Mouse (Mus musculus): ENCODE measurements around the gene Enho. TPM values are rescaled to one million over a fixed set of nuclear protein-coding genes. Genes with fewer than 3 reads are reported as not detected.

The Enho gene
- polyA plus RNA-seq, 1 experiment from 2014 or later: 73.9 TPM

GRCm38 (mm10) chr4:41681176-41681575 lies 41.1 kb upstream of the Enho start:
- Histone ChIP-seq H3K36me3 (ENCODE audit: control insufficient read depth, insufficient read depth, low read length) (0 out of 2 replicates have a peak, but pooled peaks cover 7% of the 10 kb centered on the region), H3K4me1 (ENCODE audit: control insufficient read depth, insufficient read depth, low read length) (peaks cover 59% of the 10 kb centered on the region), H3K27ac (ENCODE audit: low read depth, low read length) (peak overlapping the region; percentile 52; the same call in 1 of the 2 replicates), H3K4me3 (ENCODE audit: low read depth, low read length) (no peak overlapping the region), H3K9me3 (replicated peaks; ENCODE audit: control insufficient read depth, low read length) (no peaks in the 10 kb centered on the region), H3K9ac (ENCODE audit: low read length) (no peak overlapping the region), H3K4me2 (ENCODE audit: low read length) (no peak overlapping the region), H3K27me3 (replicated peaks; ENCODE audit: control insufficient read depth, insufficient read depth, low read length) (no peaks in the 10 kb centered on the region)
- 46% methylated on average over 4 of the region's 4 CpGs for WGBS
- DNase-seq (ENCODE audit: low spot score) (peak; percentile 71), ATAC-seq (no peak)

- no peaks in the 10 kb centered on the region for H3K27me3 ChIP-seq (replicated peaks; ENCODE audit: control insufficient read depth, insufficient read depth, low read length)
- H3K9me3 ChIP-seq (replicated peaks; ENCODE audit: control insufficient read depth, low read length): no peaks in the 10 kb centered on the region
- H3K4me1 ChIP-seq (ENCODE audit: control insufficient read depth, insufficient read depth, low read length): peaks cover 68% of the 10 kb centered on the region
- no peak overlapping the region for H3K4me2 ChIP-seq (ENCODE audit: low read length)
- WGBS: 33% methylated on average over 1 of the region's 2 CpGs
- peaks cover 11% of the 10 kb centered on the region; the same call in 1 of the 2 replicates for H3K36me3 ChIP-seq (ENCODE audit: control insufficient read depth, insufficient read depth, low read length)
- no peak overlapping the region for H3K4me3 ChIP-seq (ENCODE audit: low read depth, low read length)
- no peak for ATAC-seq
- no peak for DNase-seq (ENCODE audit: low spot score)
- H3K9ac ChIP-seq (ENCODE audit: low read length): 0 out of 2 replicates have a peak overlapping the region, but pooled peaks have one; percentile 1
- peak overlapping the region; percentile 39; the same call in 1 of the 2 replicates for H3K27ac ChIP-seq (ENCODE audit: low read depth, low read length)
Measured at GRCm38 (mm10) chr4:41679291-41679690, 39.2 kb upstream of the Enho start.

GRCm38 (mm10) chr4:41678863-41679262 lies 38.7 kb upstream of the Enho start:
- ATAC-seq: no peak
- H3K27ac ChIP-seq (ENCODE audit: low read depth, low read length): peak overlapping the region; percentile 39; the same call in 1 of the 2 replicates
- WGBS: 72% methylated on average over 6 of the region's 6 CpGs

GRCm38 (mm10) chr4:41677006-41677629 lies 37.0 kb upstream of the Enho start:
- Histone ChIP-seq H3K36me3 (ENCODE audit: control insufficient read depth, insufficient read depth, low read length) (peaks cover 11% of the 10 kb centered on the region; the same call in 1 of the 2 replicates), H3K4me1 (ENCODE audit: control insufficient read depth, insufficient read depth, low read length) (peaks cover 73% of the 10 kb centered on the region), H3K9me3 (replicated peaks; ENCODE audit: control insufficient read depth, low read length) (no peaks in the 10 kb centered on the region), H3K9ac (ENCODE audit: low read length) (peak overlapping the region; percentile 47), H3K4me3 (ENCODE audit: low read depth, low read length) (no peak overlapping the region), H3K4me2 (ENCODE audit: low read length) (peak overlapping the region; percentile 14; the same call in 1 of the 2 replicates), H3K27me3 (replicated peaks; ENCODE audit: control insufficient read depth, insufficient read depth, low read length) (no peaks in the 10 kb centered on the region), H3K27ac (ENCODE audit: low read depth, low read length) (peak overlapping the region; percentile 70; the same call in 1 of the 2 replicates)
- 30% methylated on average over 13 of the region's 13 CpGs for WGBS
- DNase-seq (ENCODE audit: low spot score) (peak; percentile 85), ATAC-seq (peak; percentile 63)

More at GRCm38 (mm10) chr4:41678863-41679262, 38.7 kb upstream of the Enho start:
- Histone ChIP-seq H3K4me3 (ENCODE audit: low read depth, low read length) (no peak overlapping the region), H3K36me3 (ENCODE audit: control insufficient read depth, insufficient read depth, low read length) (peaks cover 11% of the 10 kb centered on the region; the same call in 1 of the 2 replicates), H3K4me2 (ENCODE audit: low read length) (no peak overlapping the region), H3K9me3 (replicated peaks; ENCODE audit: control insufficient read depth, low read length) (no peaks in the 10 kb centered on the region), H3K4me1 (ENCODE audit: control insufficient read depth, insufficient read depth, low read length) (peaks cover 68% of the 10 kb centered on the region), H3K9ac (ENCODE audit: low read length) (0 out of 2 replicates have a peak overlapping the region, but pooled peaks have one; percentile 1), H3K27me3 (replicated peaks; ENCODE audit: control insufficient read depth, insufficient read depth, low read length) (no peaks in the 10 kb centered on the region)
- DNase-seq (ENCODE audit: low spot score): no peak

- H3K4me3 ChIP-seq (ENCODE audit: low read depth, low read length): no peak overlapping the region
- H3K4me2 ChIP-seq (ENCODE audit: low read length): peak overlapping the region; percentile 14; the same call in 1 of the 2 replicates
- peaks cover 11% of the 10 kb centered on the region; the same call in 1 of the 2 replicates for H3K36me3 ChIP-seq (ENCODE audit: control insufficient read depth, insufficient read depth, low read length)
- no peaks in the 10 kb centered on the region for H3K27me3 ChIP-seq (replicated peaks; ENCODE audit: control insufficient read depth, insufficient read depth, low read length)
- no peak for ATAC-seq
- 38% methylated on average over 17 of the region's 17 CpGs for WGBS
- no peaks in the 10 kb centered on the region for H3K9me3 ChIP-seq (replicated peaks; ENCODE audit: control insufficient read depth, low read length)
- H3K9ac ChIP-seq (ENCODE audit: low read length): peak overlapping the region; percentile 22
- peak; percentile 68 for DNase-seq (ENCODE audit: low spot score)
- peak overlapping the region; percentile 70; the same call in 1 of the 2 replicates for H3K27ac ChIP-seq (ENCODE audit: low read depth, low read length)
- peaks cover 76% of the 10 kb centered on the region for H3K4me1 ChIP-seq (ENCODE audit: control insufficient read depth, insufficient read depth, low read length)
Measured at GRCm38 (mm10) chr4:41676248-41677005, 36.3 kb upstream of the Enho start.

- no peak overlapping the region for H3K27ac ChIP-seq (ENCODE audit: low read depth, low read length)
- no peaks in the 10 kb centered on the region for H3K9me3 ChIP-seq (replicated peaks; ENCODE audit: control insufficient read depth, low read length)
- H3K9ac ChIP-seq (ENCODE audit: low read length): peak overlapping the region; percentile 41; the same call in 1 of the 2 replicates
- H3K36me3 ChIP-seq (ENCODE audit: control insufficient read depth, insufficient read depth, low read length): peaks cover 26% of the 10 kb centered on the region
- DNase-seq (ENCODE audit: low spot score): no peak
- 32% methylated on average over 19 of the region's 19 CpGs for WGBS
- no peaks in the 10 kb centered on the region for H3K27me3 ChIP-seq (replicated peaks; ENCODE audit: control insufficient read depth, insufficient read depth, low read length)
- peaks cover 60% of the 10 kb centered on the region for H3K4me1 ChIP-seq (ENCODE audit: control insufficient read depth, insufficient read depth, low read length)
- H3K4me3 ChIP-seq (ENCODE audit: low read depth, low read length): no peak overlapping the region
- no peak for ATAC-seq
- no peak overlapping the region; the same call in 1 of the 2 replicates for H3K4me2 ChIP-seq (ENCODE audit: low read length)
Measured at GRCm38 (mm10) chr4:41673186-41673585, 33.1 kb upstream of the Enho start.

- DNase-seq (ENCODE audit: low spot score) (peak; percentile 51), ATAC-seq (no peak)
- H3K4me3 ChIP-seq (ENCODE audit: low read depth, low read length): no peak overlapping the region
Measured at GRCm38 (mm10) chr4:41672522-41672963, 32.4 kb upstream of the Enho start.

GRCm38 (mm10) chr4:41671963-41672480 lies 31.9 kb upstream of the Enho start:
- H3K4me3 ChIP-seq (ENCODE audit: low read depth, low read length): no peak overlapping the region
- peaks cover 49% of the 10 kb centered on the region for H3K4me1 ChIP-seq (ENCODE audit: control insufficient read depth, insufficient read depth, low read length)
- WGBS: 1% methylated on average over 7 of the region's 8 CpGs
- H3K9me3 ChIP-seq (replicated peaks; ENCODE audit: control insufficient read depth, low read length): no peaks in the 10 kb centered on the region
- DNase-seq (ENCODE audit: low spot score): peak; percentile 94
- H3K9ac ChIP-seq (ENCODE audit: low read length): peak overlapping the region; percentile 41
- ATAC-seq: peak; percentile 78
- no peaks in the 10 kb centered on the region for H3K27me3 ChIP-seq (replicated peaks; ENCODE audit: control insufficient read depth, insufficient read depth, low read length)
- peaks cover 36% of the 10 kb centered on the region for H3K36me3 ChIP-seq (ENCODE audit: control insufficient read depth, insufficient read depth, low read length)
- H3K27ac ChIP-seq (ENCODE audit: low read depth, low read length): peak overlapping the region; percentile 78
- H3K4me2 ChIP-seq (ENCODE audit: low read length): peak overlapping the region; percentile 29; the same call in 1 of the 2 replicates

More at GRCm38 (mm10) chr4:41672522-41672963, 32.4 kb upstream of the Enho start:
- Histone ChIP-seq H3K4me1 (ENCODE audit: control insufficient read depth, insufficient read depth, low read length) (peaks cover 54% of the 10 kb centered on the region), H3K9ac (ENCODE audit: low read length) (peak overlapping the region; percentile 41), H3K27me3 (replicated peaks; ENCODE audit: control insufficient read depth, insufficient read depth, low read length) (no peaks in the 10 kb centered on the region), H3K9me3 (replicated peaks; ENCODE audit: control insufficient read depth, low read length) (no peaks in the 10 kb centered on the region), H3K27ac (ENCODE audit: low read depth, low read length) (peak overlapping the region; percentile 78), H3K4me2 (ENCODE audit: low read length) (peak overlapping the region; percentile 29; the same call in 1 of the 2 replicates), H3K36me3 (ENCODE audit: control insufficient read depth, insufficient read depth, low read length) (peaks cover 32% of the 10 kb centered on the region)
- WGBS: 6% methylated on average over 8 of the region's 8 CpGs

Data from forebrain, embryonic 14.5 days (tissue).